In the genomic region with DNA sequence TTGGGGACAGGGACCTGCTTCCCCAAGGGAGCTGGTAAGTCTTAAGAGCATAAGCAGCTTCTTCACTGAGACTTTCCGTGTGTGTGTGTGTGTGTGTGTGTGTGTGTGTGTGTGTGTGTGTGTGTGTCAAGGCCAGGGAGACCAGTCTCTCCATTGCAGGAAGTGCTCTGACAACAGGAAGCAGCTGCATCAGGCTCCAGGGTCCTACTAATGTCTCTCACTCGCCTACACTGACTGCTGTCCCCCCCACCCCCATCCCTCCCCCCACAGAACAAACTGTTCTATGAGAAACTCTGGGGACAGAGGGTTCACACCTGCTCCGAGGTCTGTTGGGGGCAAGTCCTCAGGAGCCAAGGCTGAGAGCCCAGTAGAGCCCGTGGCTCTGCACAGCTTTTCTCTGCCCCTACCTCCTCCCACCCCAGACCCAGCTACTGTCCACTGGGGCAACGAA, we compare ENCODE assay signal across 9 mouse cellular contexts. TPM values are rescaled to one million over a fixed set of nuclear protein-coding genes. Genes with fewer than 3 reads are reported as not detected.
DNase-seq lines count a peak whose midpoint lies in the region; ATAC-seq and TF ChIP-seq lines count a peak whose summit lies in the region.
"Had no signal": no experiment of that assay in that cellular context is flagged by ENCODE, and none has a peak within 500 bp of the region (broad histone marks: within the 10 kb centered on the region; RNA-seq: fewer than 3 reads in every experiment).

No protein-coding gene starts in this region.

- peak overlapping the region; percentile 39 for H3K4me2 ChIP-seq in CH12.LX (ENCODE audit: insufficient read depth, low read depth, poor library complexity, severe bottlenecking)
- no peak overlapping the region for H3K4me2 ChIP-seq in liver, embryonic 14.5 days (ENCODE audit: low read depth)
- no peak overlapping the region for H3K4me2 ChIP-seq in stomach, postnatal 0 days (replicated peaks; ENCODE audit: low read depth)

- peak; percentile 27; the same call in 1 of the 2 replicates for ATAC-seq in liver, embryonic 14.5 days (ENCODE audit: insufficient read depth)
- ATAC-seq in stomach, postnatal 0 days (ENCODE audit: low FRiP score, low TSS enrichment) = peak; percentile 18; the same call in 1 of the 2 replicates

- peak overlapping the region; percentile 16; the same call in 1 of the 2 replicates for H3K9ac ChIP-seq in CH12.LX (ENCODE audit: insufficient read depth, low read depth)
- no peak overlapping the region for H3K9ac ChIP-seq in liver, embryonic 14.5 days (replicated peaks)
- H3K9ac ChIP-seq in stomach, postnatal 0 days (ENCODE audit: low read length) = no peak overlapping the region

- peak; percentile 53 to 60 for DNase-seq in heart, adult 18-20 months
- no peak for DNase-seq in heart, postnatal 36 days
- peak; percentile 60 for DNase-seq in CH12.LX (ENCODE audit: extremely low read depth)
- peak; percentile 42 to 53 for DNase-seq in heart, postnatal 14 days
- DNase-seq in liver, embryonic 14.5 days (ENCODE audit: low read depth in 3 of 3, low spot score in 3 of 3) = no peak
- peak; percentile 51 for DNase-seq in stomach, postnatal 0 days (ENCODE audit: low spot score)
- no peak for DNase-seq in left cerebral cortex, adult 11 months (ENCODE audit: low spot score)
- no peak for DNase-seq in cerebellum, postnatal 25 days

- intact Hi-C loops in heart, postnatal 36 days (cut with DNase I) = loop anchor here (2.0 kb wide), 1 partner anchor 19 kb away; no protein-coding TSS in a partner anchor
- intact Hi-C loops in heart, postnatal 14 days (cut with DNase I) = no loop called here

- WGBS in liver, embryonic 14.5 days (ENCODE audit: insufficient replicate concordance) = 9% methylated on average over 5 of the region's 5 CpGs
- WGBS in stomach, postnatal 0 days = 41% methylated on average over 5 of the region's 5 CpGs

- peak overlapping the region; percentile 53 for H3K27ac ChIP-seq in CH12.LX (ENCODE audit: insufficient read depth, low read depth)
- no peak overlapping the region for H3K27ac ChIP-seq in liver, embryonic 14.5 days
- H3K27ac ChIP-seq in stomach, postnatal 0 days (replicated peaks) = peak overlapping the region; percentile 53; the same call in 1 of the 2 replicates

- dilution Hi-C loops in CH12.LX (cut with MboI; ENCODE audit: extremely low pct_ligation_motif_present, extremely low pct_unique_long_range_greater_than_20kb, low sequenced_read_pairs) = no loop called here

- in situ Hi-C loops in CH12.LX (cut with MboI; ENCODE audit: low pct_ligation_motif_present, low pct_unique_long_range_greater_than_20kb, low sequenced_read_pairs) = loop anchor here (25.0 kb wide), 2 partner anchors 246 to 396 kb away; a partner anchor contains a TSS

- H3K27me3 ChIP-seq in CH12.LX (replicated peaks) = peaks cover 2% of the 10 kb centered on the region
- H3K27me3 ChIP-seq in liver, embryonic 14.5 days (ENCODE audit: control insufficient read depth, insufficient read depth, low read length) = no peaks in the 10 kb centered on the region
- H3K27me3 ChIP-seq in stomach, postnatal 0 days (ENCODE audit: control insufficient read depth, insufficient read depth, low read length) = no peaks in the 10 kb centered on the region

- no peak; the same call in 1 of the 2 replicates for TF ChIP-seq RAD21 in CH12.LX (IDR thresholded peaks at IDR 0.05; ENCODE audit: low read depth, low read length)

- H3K4me3 ChIP-seq in CH12.LX (replicated peaks in 1 of 3; ENCODE audit: low read depth in 2 of 3, low read length in 2 of 3, poor library complexity in 1 of 3) = no peak overlapping the region
- H3K4me3 ChIP-seq in liver, embryonic 14.5 days (ENCODE audit: insufficient read depth in 1 of 2, low read depth in 2 of 2, low read length in 2 of 2) = no peak overlapping the region
- no peak overlapping the region for H3K4me3 ChIP-seq in stomach, postnatal 0 days (ENCODE audit: low read depth, low read length)

- no peak for TF ChIP-seq CTCF in CH12.LX (conservative IDR thresholded peaks at IDR 0.05 in 1 of 2, IDR thresholded peaks at IDR 0.05 in 1 of 2; ENCODE audit: low read depth in 2 of 2, low read length in 2 of 2)
- no peak for TF ChIP-seq CTCF in liver, embryonic 14.5 days (IDR thresholded peaks at IDR 0.05; ENCODE audit: low read depth)
- no peak for TF ChIP-seq CTCF in stomach, postnatal 0 days (IDR thresholded peaks at IDR 0.05; ENCODE audit: low read depth)

- peak; percentile 20; the same call in 1 of the 2 replicates for TF ChIP-seq POLR2A in CH12.LX (IDR thresholded peaks at IDR 0.05; ENCODE audit: low read depth, low read length)

- H3K36me3 ChIP-seq in CH12.LX (replicated peaks in 1 of 2; ENCODE audit: control insufficient read depth in 1 of 2, insufficient read depth in 1 of 2, low read length in 1 of 2) = no peaks in the 10 kb centered on the region
- H3K36me3 ChIP-seq in liver, embryonic 14.5 days (replicated peaks; ENCODE audit: control insufficient read depth, insufficient read depth, low read depth) = no peaks in the 10 kb centered on the region
- no peaks in the 10 kb centered on the region for H3K36me3 ChIP-seq in stomach, postnatal 0 days (ENCODE audit: control insufficient read depth, insufficient read depth, low read length)
- H3K36me3 ChIP-seq: G1E had no signal

- H3K4me1 ChIP-seq in CH12.LX (ENCODE audit: control insufficient read depth in 1 of 2, insufficient read depth in 2 of 2) = peaks cover 24 to 53% of the 10 kb centered on the region in 2 experiments
- peaks cover 0 to 18% of the 10 kb centered on the region in 2 experiments; a peak in 3 of 4 replicates for H3K4me1 ChIP-seq in liver, embryonic 14.5 days (replicated peaks; ENCODE audit: control insufficient read depth in 2 of 2, insufficient read depth in 2 of 2, low read length in 1 of 2)
- H3K4me1 ChIP-seq in stomach, postnatal 0 days (replicated peaks; ENCODE audit: control insufficient read depth, insufficient read depth) = peaks cover 6% of the 10 kb centered on the region

- no peaks in the 10 kb centered on the region for H3K79me2 ChIP-seq in CH12.LX (replicated peaks; ENCODE audit: control insufficient read depth, extremely low read depth, insufficient read depth, poor library complexity, severe bottlenecking)

- peaks cover 11% of the 10 kb centered on the region for H3K9me3 ChIP-seq in CH12.LX (replicated peaks; ENCODE audit: low read length)
- H3K9me3 ChIP-seq in liver, embryonic 14.5 days (ENCODE audit: control insufficient read depth, low read length) = no peaks in the 10 kb centered on the region
- H3K9me3 ChIP-seq in stomach, postnatal 0 days (ENCODE audit: control insufficient read depth, low read length) = no peaks in the 10 kb centered on the region
- H3K9me3 ChIP-seq: G1E had no signal

- TF ChIP-seq EP300 in CH12.LX (IDR thresholded peaks at IDR 0.05; ENCODE audit: low read length) = peak; percentile 46
- TF ChIP-seq EP300 in liver, embryonic 14.5 days (IDR thresholded peaks at IDR 0.05; ENCODE audit: low read depth) = no peak
- no peak for TF ChIP-seq EP300 in stomach, postnatal 0 days (optimal IDR thresholded peaks at IDR 0.05)

TF ChIP-seq in CH12.LX, 34 proteins besides CTCF, POLR2A, EP300 and RAD21:
- TF ChIP-seq MAX (IDR thresholded peaks at IDR 0.05; ENCODE audit: low read length) (no peak; the same call in 1 of the 2 replicates), GABPA (IDR thresholded peaks at IDR 0.05; ENCODE audit: insufficient replicate concordance, low read depth, low read length) (no peak), MAFK (IDR thresholded peaks at IDR 0.05; ENCODE audit: insufficient replicate concordance, low read length) (0 out of 2 replicates have a peak, but pooled peaks have one; percentile 11), TCF12 (IDR thresholded peaks at IDR 0.05; ENCODE audit: low read depth, low read length) (peak; percentile 67), MXI1 (IDR thresholded peaks at IDR 0.05; ENCODE audit: low read depth, low read length) (peak; percentile 42), KAT2A (IDR thresholded peaks at IDR 0.05; ENCODE audit: insufficient replicate concordance, low read length) (0 out of 2 replicates have a peak, but pooled peaks have one; percentile 6), IRF4 (IDR thresholded peaks at IDR 0.05; ENCODE audit: low read depth, low read length) (peak; percentile 61), ETS1 (conservative IDR thresholded peaks at IDR 0.05; ENCODE audit: low read depth, low read length) (peak; percentile 53), MEF2A (IDR thresholded peaks at IDR 0.05; ENCODE audit: borderline replicate concordance, low read depth, low read length) (no peak), JUN (IDR thresholded peaks at IDR 0.05; ENCODE audit: insufficient read depth, low read depth, low read length) (no peak), CHD2 (IDR thresholded peaks at IDR 0.05; ENCODE audit: low read length) (0 out of 2 replicates have a peak, but pooled peaks have one; percentile 64), ELF1 (IDR thresholded peaks at IDR 0.05; ENCODE audit: low read depth, low read length) (peak; percentile 67), USF2 (conservative IDR thresholded peaks at IDR 0.05; ENCODE audit: low read depth, low read length) (no peak), RCOR1 (conservative IDR thresholded peaks at IDR 0.05; ENCODE audit: low read depth, low read length) (no peak), MAZ (IDR thresholded peaks at IDR 0.05; ENCODE audit: low read depth, low read length) (peak; percentile 63)

RNA-seq across cellular contexts. Expression of a gene that starts 11.8 kb away (rescaled TPM):
- total RNA-seq in heart, adult 18-20 months (2021) = 100 to 1,000 TPM; 131 to 136 TPM
- total RNA-seq in heart, postnatal 36 days (2021) = 100 to 1,000 TPM; 114 to 118 TPM
- total RNA-seq in CH12.LX (2012; rRNA removed) = 139 and 172 TPM in 2 replicates
- 215 and 224 TPM in 2 replicates for total RNA-seq in CH12.LX (2014; rRNA removed)
- 151 and 160 TPM in 2 replicates for polyA plus RNA-seq in CH12.LX (2012; ENCODE audit: insufficient read length, low read depth)
- total RNA-seq in heart, postnatal 14 days (2021) = 100 to 1,000 TPM; 113 to 115 TPM
- polyA plus RNA-seq in liver, embryonic 14.5 days (2012; rRNA removed) = 46.6 and 59.2 TPM in 2 replicates
- polyA plus RNA-seq in liver, embryonic 14.5 days (2014; fragmentation: Nextera tagmentation; extraction: Ambion mirVana) = 93.7 and 102 TPM in 2 replicates
- polyA plus RNA-seq in stomach, postnatal 0 days (2015; fragmentation: Nextera tagmentation; extraction: Ambion mirVana) = 175 and 180 TPM in 2 replicates

RNA-seq across cellular contexts. Expression of a gene that starts 58.2 kb away (rescaled TPM):
- 1 to 10 TPM; 5.2 to 5.4 TPM for total RNA-seq in heart, adult 18-20 months (2021)
- 1 to 10 TPM; 6.7 to 8.2 TPM for total RNA-seq in heart, postnatal 36 days (2021)
- total RNA-seq in CH12.LX (2012; rRNA removed) (3.4 and 5.6 TPM in 2 replicates), CH12.LX (2014; rRNA removed) (2.6 and 2.8 TPM in 2 replicates)
- polyA plus RNA-seq in CH12.LX (2012; ENCODE audit: insufficient read length, low read depth) = 1.1 and 1.4 TPM in 2 replicates
- 10 to 100 TPM; 18.6 to 21.7 TPM for total RNA-seq in heart, postnatal 14 days (2021)
- 0.82 and 0.87 TPM in 2 replicates for polyA plus RNA-seq in liver, embryonic 14.5 days (2012; rRNA removed)
- polyA plus RNA-seq in liver, embryonic 14.5 days (2014; fragmentation: Nextera tagmentation; extraction: Ambion mirVana) = 0.69 and 0.70 TPM in 2 replicates
- 2.3 and 2.8 TPM in 2 replicates for polyA plus RNA-seq in stomach, postnatal 0 days (2015; fragmentation: Nextera tagmentation; extraction: Ambion mirVana)
- polyA plus RNA-seq: G1E had no signal

Comparison
In these comparisons a context has a peak if more than half of its experiments do, and no peak if none do; other contexts are left out.
1. DNase-seq: peak in heart, adult 18-20 months (2 of 2), CH12.LX (single experiment), heart, postnatal 14 days (2 of 2) and stomach, postnatal 0 days (single experiment); none in heart, postnatal 36 days (0 of 2), liver, embryonic 14.5 days (0 of 3), left cerebral cortex, adult 11 months (single experiment) and cerebellum, postnatal 25 days (0 of 2).